Mouse (Mus musculus) layer of hippocampus, postnatal 25 days (tissue): ENCODE measurements around the gene Dnaaf2. TPM values are rescaled to one million over a fixed set of nuclear protein-coding genes. Genes with fewer than 3 reads are reported as not detected.
"Not testable (repeated sequence)": the region's sequence is repeated elsewhere in the genome, so short reads cannot be mapped to it uniquely, and the experiment has no call there.

ENCODE experiments used
- DNase-seq, 2 experiments: peaks; one replicate each; pipeline ENCODE4 v3.0.0; 2022; ENCODE audit warnings: mixed read lengths in 2 of 2, low spot score in 1 of 2; ENCODE audit errors: extremely low spot score in 1 of 2
- total RNA-seq, 2 experiments: library from RNA; stranded (reverse); gene quantifications; 2 replicates each; pipeline ENCODE4 v1.2.3; 2021

The Dnaaf2 gene
- total RNA-seq, 2 experiments from 2014 or later: 1.9 to 2.1 TPM

DNA sequence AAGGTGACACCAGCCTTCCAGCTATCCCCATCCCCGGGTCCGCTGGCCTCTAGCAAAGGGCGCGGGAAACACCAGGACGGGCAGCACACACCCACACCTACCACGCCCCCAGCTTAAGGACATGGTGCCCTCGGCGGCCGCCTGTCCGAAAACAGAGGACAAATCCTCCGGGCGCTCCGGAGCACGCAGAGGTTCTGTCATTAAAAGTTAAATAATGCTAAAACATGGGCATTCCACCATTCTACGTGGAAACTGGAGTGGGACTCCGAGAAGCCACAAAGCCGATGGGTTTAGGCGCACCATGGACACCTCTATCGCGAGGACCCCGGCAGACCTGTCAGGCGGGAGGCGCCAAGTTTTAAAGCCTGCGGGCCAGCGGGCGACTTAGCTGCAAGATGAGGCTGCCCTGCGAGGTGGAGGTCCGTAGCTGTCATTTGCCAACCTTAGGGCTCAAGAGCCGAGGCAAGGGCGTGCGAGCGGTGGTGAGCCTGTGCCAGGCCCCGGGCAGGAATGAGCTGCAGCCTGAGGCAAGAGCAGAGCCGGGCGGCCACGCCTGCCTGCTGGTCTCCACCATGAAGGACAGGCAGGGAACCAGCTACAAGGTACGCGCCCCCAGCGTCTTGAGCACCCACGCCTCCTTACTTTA lies 29.6 kb downstream of the Dnaaf2 start, which contains the start of gene Lrr1:
TSS of gene Lrr1 (plus strand) at position 354 of the 646 bp plus-strand sequence.
- peak; percentile 81 to 90 for DNase-seq

DNA sequence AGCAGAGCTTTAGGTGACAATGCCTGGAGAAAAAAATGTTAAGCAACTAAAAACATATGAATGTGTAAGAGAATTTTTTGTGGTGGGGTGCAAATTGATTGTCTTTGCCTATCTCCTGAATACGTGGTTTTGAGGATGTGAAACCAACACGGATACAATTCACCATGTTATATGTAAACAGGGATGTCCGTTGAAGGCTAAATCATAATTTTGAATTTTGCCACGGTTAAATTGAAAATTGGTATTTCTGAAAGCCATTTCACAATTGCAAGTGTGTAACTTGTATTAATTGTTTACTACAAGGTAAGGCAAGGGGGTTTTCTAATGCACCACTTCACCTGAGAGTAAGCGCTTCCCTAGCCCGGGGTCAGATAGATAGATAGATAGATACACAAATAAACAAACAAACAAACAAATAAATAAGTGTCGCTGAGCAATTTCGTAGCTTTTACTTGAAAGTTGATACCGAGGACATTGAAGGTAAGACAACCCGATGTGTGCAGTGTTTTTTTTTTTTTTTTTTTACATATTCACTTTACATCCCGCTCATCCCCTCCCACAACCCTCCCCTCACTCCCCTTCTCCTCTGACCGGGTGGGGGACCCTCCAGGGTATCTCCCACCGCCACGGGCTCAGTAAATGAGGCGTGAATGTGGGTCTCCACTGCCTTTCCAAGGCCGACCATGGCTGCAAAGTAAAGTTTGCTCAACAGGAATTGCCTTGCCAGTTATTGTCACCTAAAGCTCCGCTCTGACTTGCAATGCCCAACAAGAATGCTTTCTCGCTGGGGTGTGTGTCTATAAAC lies 30.4 kb downstream of the Dnaaf2 start:
- DNase-seq: no peak

DNA sequence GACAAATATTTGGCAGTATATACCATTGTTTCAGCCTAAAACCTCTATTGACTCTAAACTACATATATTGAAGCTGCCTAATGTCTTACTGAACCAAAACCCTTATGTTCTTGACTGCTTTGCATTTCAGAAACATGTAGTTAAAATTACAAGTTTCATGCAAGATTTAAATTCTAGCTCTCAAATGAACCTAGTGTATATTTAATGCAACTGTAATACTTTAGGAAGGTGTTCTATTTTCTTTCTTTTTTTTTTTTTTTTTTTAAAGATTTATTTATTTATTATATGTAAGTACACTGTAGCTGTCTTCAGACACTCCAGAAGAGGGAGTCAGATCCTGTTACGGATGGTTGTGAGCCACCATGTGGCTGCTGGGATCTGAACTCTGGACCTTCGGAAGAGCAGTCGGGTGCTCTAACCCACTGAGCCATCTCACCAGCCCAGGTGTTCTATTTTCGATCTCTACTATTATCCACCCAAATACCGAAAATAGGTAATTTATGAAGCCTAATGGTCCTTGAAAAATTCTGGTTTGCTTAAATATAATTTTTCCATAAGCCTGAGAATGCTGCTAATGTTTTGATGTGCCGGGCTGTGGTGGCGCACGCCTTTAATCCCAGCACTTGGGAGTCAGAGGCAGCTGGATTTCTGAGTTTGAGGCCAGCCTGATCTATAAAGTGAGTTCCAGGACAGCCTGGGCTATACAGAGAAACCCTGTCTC lies 31.2 kb downstream of the Dnaaf2 start:
- not testable (repeated sequence) for DNase-seq

DNA sequence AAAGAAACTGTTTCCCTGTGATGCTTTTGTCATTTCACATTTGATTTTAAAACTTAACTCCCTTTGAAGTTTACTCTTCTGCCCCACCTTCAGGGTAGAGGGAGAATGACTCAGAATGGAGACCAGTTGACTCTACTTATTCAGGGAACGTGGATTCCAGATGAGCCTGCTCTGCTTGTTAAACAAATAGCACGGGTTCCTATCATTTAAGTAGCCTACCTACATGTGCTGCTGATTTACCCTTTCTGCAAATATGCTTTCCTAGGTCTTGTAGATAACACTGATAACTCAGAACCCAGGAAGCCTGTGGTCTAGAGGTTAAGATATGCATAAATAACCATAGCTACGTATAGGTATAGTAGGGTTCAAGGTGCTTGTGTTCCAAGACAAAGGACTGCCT lies 33.3 kb downstream of the Dnaaf2 start:
- no peak for DNase-seq

DNA sequence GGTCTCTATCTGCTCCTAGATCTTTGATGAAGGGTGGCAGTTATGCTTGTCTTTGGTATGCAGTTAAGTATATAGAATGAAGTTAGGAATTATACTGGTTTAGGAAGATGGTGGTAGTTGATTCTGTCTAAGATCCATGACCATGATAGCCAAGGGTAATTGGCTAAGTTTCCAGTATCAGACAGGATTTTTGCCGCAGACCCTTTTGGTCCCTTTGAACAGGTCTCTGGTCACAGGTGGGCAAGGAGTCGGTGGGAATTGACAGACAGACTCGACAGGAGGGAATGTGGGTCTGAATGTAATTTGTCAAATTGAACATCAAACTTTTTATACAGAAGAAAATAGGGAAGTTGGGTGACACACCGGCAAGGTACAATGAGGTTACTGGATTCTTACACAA lies 34.6 kb downstream of the Dnaaf2 start:
- DNase-seq: not testable (repeated sequence)

DNA sequence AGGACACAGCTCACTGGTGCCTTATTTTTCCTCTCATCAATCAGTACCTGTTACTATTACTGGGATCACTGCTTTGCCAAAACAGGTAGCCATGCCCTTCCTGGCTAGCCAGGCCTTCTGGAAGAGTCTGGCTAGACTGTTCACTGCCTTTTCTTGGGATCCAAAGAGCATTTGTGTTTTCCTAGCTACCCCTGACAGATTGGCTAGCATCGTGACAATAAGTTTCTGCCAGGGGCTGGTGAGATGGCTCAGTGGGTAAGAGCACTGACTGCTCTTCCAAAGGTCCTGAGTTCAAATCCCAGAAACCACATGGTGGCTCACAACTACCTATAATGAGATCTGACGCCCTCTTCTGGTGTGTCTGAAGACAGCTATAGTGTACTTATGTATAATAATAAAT lies 37.6 kb downstream of the Dnaaf2 start:
- not testable (repeated sequence) for DNase-seq

DNA sequence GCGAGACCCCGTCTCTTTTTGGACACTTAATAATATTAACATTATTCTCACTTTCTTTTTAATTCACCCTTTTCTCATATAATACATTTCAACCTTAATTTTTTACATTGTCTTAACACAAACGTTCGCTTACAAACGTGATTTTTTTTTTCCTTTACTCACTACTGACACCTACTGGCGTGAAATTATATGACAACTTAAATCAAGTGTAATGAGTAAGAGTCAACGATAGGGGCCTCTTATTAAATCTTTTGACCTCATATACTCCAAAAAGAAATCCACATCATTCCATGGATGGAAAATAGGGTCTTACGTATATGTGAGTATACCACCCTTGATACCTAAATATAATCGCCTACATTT lies 38.7 kb downstream of the Dnaaf2 start:
- no peak for DNase-seq

DNA sequence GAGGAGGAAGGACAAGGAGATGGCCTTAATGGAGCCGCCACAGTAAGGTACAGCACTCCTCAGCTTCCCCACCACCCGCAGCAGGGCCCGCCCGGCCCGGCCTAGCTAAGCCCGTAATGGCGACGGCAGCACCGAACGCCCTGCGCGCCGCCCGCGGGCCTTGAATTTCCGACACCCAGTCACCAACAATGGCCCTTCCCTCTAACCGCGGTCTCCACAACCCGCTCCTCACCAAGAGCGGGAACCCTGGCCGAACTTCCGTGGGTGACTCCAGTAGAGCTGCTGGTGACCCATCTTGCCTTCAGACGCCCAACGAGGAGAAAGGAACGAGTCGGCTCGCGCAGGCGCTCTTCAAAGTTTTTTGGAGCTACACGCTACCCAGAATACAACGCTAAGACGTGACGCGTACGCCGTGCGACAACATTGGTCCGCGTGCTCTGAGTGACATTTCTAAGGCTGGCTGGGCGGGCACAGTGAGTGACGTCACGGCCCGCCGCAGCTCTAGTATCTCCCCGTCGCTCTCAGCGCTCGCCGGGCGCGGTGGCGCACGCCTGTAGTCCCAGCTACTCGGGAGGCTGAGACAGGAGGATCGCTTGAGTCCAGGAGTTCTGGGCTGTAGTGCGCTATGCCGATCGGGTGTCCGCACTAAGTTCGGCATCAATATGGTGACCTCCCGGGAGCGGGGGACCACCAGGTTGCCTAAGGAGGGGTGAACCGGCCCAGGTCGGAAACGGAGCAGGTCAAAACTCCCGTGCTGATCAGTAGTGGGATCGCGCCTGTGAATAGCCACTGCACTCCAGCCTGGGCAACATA lies 39.3 kb downstream of the Dnaaf2 start, which contains the start of gene Rps29:
TSS of gene Rps29 (minus strand) at position 422 of the 813 bp plus-strand sequence.
- peak; percentile 93 to 96 for DNase-seq

DNA sequence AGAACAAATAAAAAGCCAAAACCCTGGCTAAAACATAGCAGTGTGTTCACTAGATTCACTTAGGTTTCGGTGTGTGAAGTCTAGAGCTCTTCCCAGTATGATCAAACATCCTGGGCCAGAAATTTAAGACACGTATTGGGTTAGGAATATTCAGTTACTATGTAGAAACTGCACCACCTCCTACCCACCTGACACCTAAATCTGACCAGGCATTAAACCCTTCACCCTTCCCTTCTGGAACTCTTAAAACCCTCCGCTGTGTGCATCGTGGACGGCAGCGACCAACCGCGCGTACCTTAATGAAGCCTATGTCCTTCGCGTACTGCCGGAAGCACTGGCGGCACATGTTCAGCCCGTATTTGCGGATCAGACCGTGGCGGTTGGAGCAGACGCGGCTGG lies 39.9 kb downstream of the Dnaaf2 start:
- DNase-seq: no peak

DNA sequence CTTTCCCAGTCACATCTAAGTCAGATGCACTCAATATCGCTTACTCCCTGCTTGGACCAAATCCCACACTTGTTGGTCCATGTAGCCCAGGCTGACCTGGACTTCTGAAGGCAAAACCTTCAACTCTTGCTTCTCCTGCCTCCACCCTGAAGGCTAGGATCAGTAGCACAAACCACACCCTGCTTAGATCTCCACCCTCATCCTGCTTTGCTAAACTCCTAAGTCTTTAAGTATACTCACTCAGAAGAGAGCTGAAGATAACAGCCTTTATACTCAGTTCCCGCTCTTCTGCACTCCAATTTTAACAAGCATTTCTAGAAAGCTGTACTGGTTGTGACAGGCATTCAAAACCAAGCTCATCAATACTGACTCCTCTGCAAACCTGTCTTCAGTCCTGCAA lies 41.1 kb downstream of the Dnaaf2 start:
- DNase-seq: no peak

DNA sequence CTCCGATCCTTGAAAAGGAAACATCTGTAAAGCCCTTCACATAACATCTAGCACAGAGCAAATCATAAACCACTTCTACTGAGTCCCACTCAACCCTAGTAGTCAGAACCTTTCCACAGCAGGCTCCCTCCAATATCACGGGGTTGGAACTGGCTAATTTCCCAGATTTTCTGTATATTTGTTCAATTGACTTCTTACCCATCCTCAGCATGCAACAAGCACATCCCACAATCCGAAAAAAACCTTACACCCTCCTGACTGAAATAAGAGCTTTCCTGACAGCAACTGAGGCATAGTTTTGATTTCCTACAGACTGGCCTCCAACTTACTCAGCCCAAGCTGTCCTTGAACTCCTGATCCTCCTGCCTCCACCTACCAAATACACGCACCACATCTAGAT lies 41.8 kb downstream of the Dnaaf2 start:
- no peak for DNase-seq

DNA sequence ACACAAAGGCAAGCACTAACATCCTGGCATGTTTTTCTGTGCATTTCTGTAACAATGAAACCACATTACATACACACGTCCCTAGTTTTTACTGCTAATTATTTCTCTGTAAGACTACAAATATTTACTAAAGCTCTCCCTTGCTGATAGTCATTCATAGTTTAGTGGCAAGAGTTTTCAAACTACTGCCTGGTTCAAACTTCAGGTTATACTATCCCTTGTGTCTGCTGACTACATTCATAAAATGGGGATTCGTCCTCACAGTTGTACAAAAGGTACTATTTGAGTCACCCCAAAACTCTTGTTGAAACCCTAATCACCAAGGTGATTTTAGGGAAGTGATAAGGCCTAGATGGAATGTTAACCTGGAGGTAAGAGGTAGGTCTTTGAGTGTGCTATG lies 42.3 kb downstream of the Dnaaf2 start:
- no peak for DNase-seq

DNA sequence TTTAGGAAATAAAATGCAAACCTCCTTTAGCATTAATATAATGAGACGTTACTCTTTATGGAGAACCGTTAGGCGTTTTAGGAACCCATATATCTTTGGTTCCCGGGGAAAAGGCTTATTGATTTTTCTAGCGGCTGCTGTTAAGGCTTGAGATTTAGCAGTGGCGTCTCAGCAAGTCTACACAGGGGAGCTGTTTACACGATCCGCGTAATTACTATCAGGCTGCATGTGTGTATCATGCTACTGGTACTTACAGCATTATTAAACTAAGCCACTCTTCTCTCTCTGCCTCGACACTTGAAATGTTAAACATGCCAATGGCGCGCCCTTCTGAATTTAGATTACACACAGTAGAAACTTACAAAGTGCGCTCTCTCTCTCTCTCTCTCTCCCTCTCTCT lies 48.2 kb downstream of the Dnaaf2 start:
- no peak for DNase-seq

DNA sequence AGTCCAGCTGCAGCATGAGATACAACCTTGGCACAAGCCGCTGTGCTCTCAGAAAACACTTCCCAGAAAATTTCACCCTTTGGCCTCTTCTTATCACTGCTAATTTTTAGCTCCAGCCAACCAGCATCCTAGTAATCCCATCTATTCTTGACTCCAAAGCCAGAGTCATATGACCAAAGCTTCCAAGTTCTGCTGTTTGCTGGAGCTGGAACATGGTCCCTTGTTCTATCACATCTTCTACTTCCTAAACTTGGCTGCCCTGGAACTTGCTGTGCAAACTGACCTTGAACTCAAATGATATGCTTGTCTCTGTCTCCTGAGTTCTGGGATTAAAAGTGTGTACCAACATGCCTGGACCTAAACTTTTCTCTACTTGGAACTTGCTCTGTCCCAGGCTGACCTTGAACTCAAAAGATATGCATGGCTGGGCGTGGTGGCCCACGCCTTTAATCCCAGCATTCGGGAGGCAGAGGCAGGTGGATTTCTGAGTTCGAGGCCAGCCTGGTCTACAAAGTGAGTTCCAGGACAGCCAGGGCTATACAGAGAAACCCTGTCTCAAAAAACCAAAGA lies 51.0 kb downstream of the Dnaaf2 start:
- no peak for DNase-seq

DNA sequence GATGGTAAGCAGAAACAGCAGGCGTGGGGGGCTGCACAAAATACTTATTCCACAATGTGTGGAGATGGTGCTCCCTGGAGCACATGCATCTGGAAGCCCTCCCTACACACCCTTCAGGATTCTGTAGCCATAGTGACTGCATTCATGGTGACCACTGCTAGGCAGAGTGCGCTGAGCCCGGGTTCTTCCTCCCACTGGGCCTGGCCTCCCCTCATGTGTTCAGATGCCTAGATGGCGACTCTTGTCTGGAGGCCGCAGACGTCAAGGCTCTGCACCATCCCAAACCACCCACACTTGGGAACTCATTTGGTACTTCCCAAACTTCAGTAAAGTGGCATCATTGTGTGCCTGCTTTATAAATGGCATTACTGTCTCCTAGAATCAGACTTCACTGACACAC lies 54.8 kb downstream of the Dnaaf2 start:
- no peak for DNase-seq

DNA sequence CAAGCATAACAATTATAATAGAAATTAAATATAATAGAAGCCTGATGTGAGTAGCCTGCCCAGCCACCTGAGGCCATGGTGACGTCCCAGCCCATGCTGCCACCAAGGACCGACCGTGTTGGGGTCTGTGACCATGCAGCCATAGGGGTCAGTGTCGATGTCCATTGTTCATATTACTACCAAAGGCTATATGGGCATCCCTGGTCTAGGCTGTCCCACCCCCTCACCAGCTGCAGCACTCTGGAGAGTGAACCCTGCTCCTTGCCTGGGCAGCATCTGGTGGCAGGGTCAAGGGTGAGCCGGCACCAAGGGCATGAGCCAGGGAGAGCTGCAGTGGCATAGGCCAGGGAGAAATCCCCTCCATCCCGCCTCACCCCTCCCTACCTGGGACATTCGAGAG lies 58.4 kb downstream of the Dnaaf2 start:
- DNase-seq: no peak

DNA sequence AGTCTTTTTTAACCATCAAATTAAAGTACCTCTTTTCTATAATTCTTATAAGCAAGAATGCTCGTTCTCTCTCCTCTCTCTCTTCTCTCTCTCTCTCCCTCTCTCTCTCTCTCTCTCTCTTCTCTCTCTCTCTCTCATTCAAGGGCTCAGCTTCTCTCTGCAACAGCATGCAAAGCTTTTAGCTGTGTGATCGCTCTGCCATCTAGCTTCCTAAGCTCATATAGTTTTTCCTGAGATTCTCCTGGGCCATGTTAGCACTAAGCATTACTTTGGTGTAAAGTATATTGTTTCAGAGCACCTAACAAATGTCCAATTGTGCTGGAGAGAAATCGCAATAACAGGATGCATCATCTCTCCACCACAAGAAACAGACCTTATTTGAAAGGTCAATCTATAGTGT lies 59.0 kb downstream of the Dnaaf2 start:
- DNase-seq: no peak
